Mouse (Mus musculus) monocyte, adult 5-6 weeks (primary cell): Measurements from ENCODE around the gene Gm7358. TPM values are rescaled to one million over a fixed set of nuclear protein-coding genes. Genes with fewer than 3 reads are reported as not detected.
"Not testable (repeated sequence)": the region's sequence is repeated elsewhere in the genome, so short reads cannot be mapped to it uniquely, and the experiment has no call there.

Experiments
- ATAC-seq: fragments of 153-309, 156-312 bp; replicated peaks from 2 replicates; pipeline ENCODE4 v1.8.0; 2017; ENCODE audit warnings: mild to moderate bottlenecking; ENCODE audit not compliant: low TSS enrichment, insufficient number of reproducible peaks, severe bottlenecking, poor library complexity, low FRiP score
- total RNA-seq: library from RNA; stranded (forward); fragments of 200-1000, 200-491, 200-594 nt; gene quantifications from 3 replicates; pipeline ENCODE4 v1.2.3, GENCODE M21; 2017

Gm7358 gene
- 0.29 TPM in 1 of 3 replicates, not detected in the others for total RNA-seq

GRCm38 (mm10) chr17:14059431-14059830 is at the start of gene Gm7358:
Gene Gm7358, minus strand, starts transcription at chr17:14059531.
- not testable (repeated sequence) for ATAC-seq

GRCm38 (mm10) chr17:14103018-14103417 is 43.7 kb upstream of the Gm7358 start:
- not testable (repeated sequence) for ATAC-seq

- ATAC-seq: not testable (repeated sequence)
Measured at GRCm38 (mm10) chr17:14101446-14101980, 42.2 kb upstream of the Gm7358 start.

GRCm38 (mm10) chr17:14099886-14100285 is 40.6 kb upstream of the Gm7358 start:
- ATAC-seq: not testable (repeated sequence)

GRCm38 (mm10) chr17:14094165-14094564 is 34.8 kb upstream of the Gm7358 start:
- not testable (repeated sequence) for ATAC-seq

GRCm38 (mm10) chr17:14086629-14087028 is 27.3 kb upstream of the Gm7358 start:
- not testable (repeated sequence) for ATAC-seq

GRCm38 (mm10) chr17:14041880-14042279 is 17.5 kb downstream of the Gm7358 start:
- not testable (repeated sequence) for ATAC-seq

- ATAC-seq: not testable (repeated sequence)
Measured at GRCm38 (mm10) chr17:14037012-14037411, 22.3 kb downstream of the Gm7358 start.

GRCm38 (mm10) chr17:14036113-14036512 is 23.2 kb downstream of the Gm7358 start:
- ATAC-seq: not testable (repeated sequence)

Other genes with a start within 250 kb of the Gm7358 start
- gene Gm7168, start 111.2 kb downstream of the Gm7358 start, total RNA-seq: not detected in 3 replicates
- not detected in 3 replicates for gene Gm7356, start 55.8 kb downstream of the Gm7358 start, total RNA-seq
- not detected in 3 replicates for gene Dact2, start 144.8 kb upstream of the Gm7358 start, total RNA-seq
- 0.48 to 0.78 TPM in 2 of 3 replicates, not detected in the other for gene Smoc2, start 220.0 kb upstream of the Gm7358 start, total RNA-seq